Mouse (Mus musculus): ENCODE results near the gene Med22.

The Med22 gene

GRCm38 (mm10) chr2:26864879-26865278, 45.6 kb downstream of the Med22 start, which contains the start of gene Abo:
Abo (minus strand) TSS chr2:26864979.
- no peak for DNase-seq (ENCODE audit: low read depth)

DNA sequence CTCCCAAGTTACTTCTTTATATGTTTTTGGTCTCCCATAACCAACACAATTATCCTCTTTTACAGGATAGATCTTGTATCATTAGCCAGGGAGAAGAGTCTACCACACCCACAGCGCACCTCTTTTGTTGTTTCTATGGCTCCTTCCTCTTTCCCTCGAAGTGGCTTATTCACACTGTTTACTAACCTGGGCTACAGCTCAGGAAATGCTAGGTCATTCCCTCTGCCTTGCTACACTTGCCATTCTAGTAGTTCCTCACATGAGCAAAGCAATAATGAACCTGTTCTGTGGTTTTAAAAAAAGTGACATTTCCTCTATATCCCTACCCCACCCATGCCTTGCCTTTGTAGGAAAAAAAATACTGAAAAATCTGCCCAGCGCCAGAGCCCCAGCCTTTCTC, 47.6 kb downstream of the Med22 start:
- DNase-seq (ENCODE audit: low read depth): no peak
